12 mouse cellular contexts compared by ENCODE assay signal in genomic region chr12:73593021-73593798, GRCm38 (mm10). TPM values are rescaled to one million over a fixed set of nuclear protein-coding genes. Genes with fewer than 3 reads are reported as not detected.
DNase-seq lines count a peak whose midpoint lies in the region; ATAC-seq and TF ChIP-seq lines count a peak whose summit lies in the region.
"Had no signal": no experiment of that assay in that cellular context is flagged by ENCODE, and none has a peak within 500 bp of the region (broad histone marks: within the 10 kb centered on the region; RNA-seq: fewer than 3 reads in every experiment).

No protein-coding gene starts in this region.

- ATAC-seq in granulocyte monocyte progenitor cell, adult 5-6 weeks (replicated peaks; ENCODE audit: poor library complexity, severe bottlenecking), result peak; percentile 76
- ATAC-seq: intestine, postnatal 0 days; midbrain, embryonic 13.5 days had no signal

- TF ChIP-seq POLR2A in cerebellum, adult 2 months (IDR thresholded peaks at IDR 0.05; ENCODE audit: borderline replicate concordance, insufficient read depth, low read length), result no peak

- no peak overlapping the region for H3K4me3 ChIP-seq in cerebellum, adult 2 months (replicated peaks; ENCODE audit: insufficient read depth, low read depth, low read length)
- H3K4me3 ChIP-seq: heart, embryonic 13.5 days; midbrain, embryonic 13.5 days had no signal

- no peak overlapping the region for H3K27ac ChIP-seq in cerebellum, adult 2 months (ENCODE audit: insufficient read depth, low read length)
- H3K27ac ChIP-seq: midbrain, embryonic 13.5 days had no signal

- H3K4me1 ChIP-seq in cerebellum, adult 2 months (ENCODE audit: control insufficient read depth, insufficient read depth, low read length), result no peaks in the 10 kb centered on the region
- H3K4me1 ChIP-seq: midbrain, embryonic 13.5 days had no signal

- no peaks in the 10 kb centered on the region for H3K27me3 ChIP-seq in cerebellum, adult 2 months (ENCODE audit: control insufficient read depth, insufficient read depth, low read length)
- H3K27me3 ChIP-seq: heart, embryonic 13.5 days had no signal

- 88% methylated on average over 12 of the region's 12 CpGs for WGBS in cerebellum, adult 2 months

- no peak for TF ChIP-seq CTCF in cerebellum, adult 2 months (IDR thresholded peaks at IDR 0.05; ENCODE audit: borderline replicate concordance, insufficient read depth, low read depth, low read length)

- peak; percentile 63 for DNase-seq in layer of hippocampus, adult 9-11 months
- no peak for DNase-seq in layer of hippocampus, adult 9-10 months (ENCODE audit: low spot score)
- peak; percentile 71 to 76 for DNase-seq in CD8-positive naive resting alpha-beta T cell, adult 2 months (ENCODE audit: low read depth in 2 of 2, low spot score in 2 of 2)
- DNase-seq in telencephalon, adult 2 months (ENCODE audit: low read depth, low spot score), result peak; percentile 19
- no peak for DNase-seq in left cerebral cortex, adult 9 months (ENCODE audit: low spot score in 2 of 2)
- DNase-seq in cerebellum, adult 2 months, result no peak
- DNase-seq in kidney, adult 18-20 months, result no peak
- DNase-seq: cerebellum, adult 8-10 months had no signal

RNA-seq across cellular contexts. Expression of gene Prkch, which starts 8.6 kb away (rescaled TPM):
- 0.99 and 1.6 TPM in 2 replicates for total RNA-seq in granulocyte monocyte progenitor cell, adult 5-6 weeks (2014; fragmentation: Nextera tagmentation)
- 2.6 and 5.3 TPM in 2 replicates for total RNA-seq in granulocyte monocyte progenitor cell, adult 5-6 weeks (2017)
- 3.2 and 3.4 TPM in 2 replicates for polyA plus RNA-seq in cerebellum, adult 2 months (2012; rRNA removed)

RNA-seq across cellular contexts. Expression of gene Tmem30b, which starts 47.0 kb away (rescaled TPM):
- not detected in 2 replicates for total RNA-seq in granulocyte monocyte progenitor cell, adult 5-6 weeks (2014; fragmentation: Nextera tagmentation)
- total RNA-seq in granulocyte monocyte progenitor cell, adult 5-6 weeks (2017), result not detected in 2 replicates
- polyA plus RNA-seq in cerebellum, adult 2 months (2012; rRNA removed), result 0.62 and 0.97 TPM in 2 replicates

Comparison
In these comparisons a context has a peak if more than half of its experiments do, and no peak if none do; other contexts are left out.
1. DNase-seq: peak in layer of hippocampus, adult 9-11 months (single experiment), CD8-positive naive resting alpha-beta T cell, adult 2 months (2 of 2) and telencephalon, adult 2 months (single experiment); none in layer of hippocampus, adult 9-10 months (single experiment), left cerebral cortex, adult 9 months (0 of 2), cerebellum, adult 2 months (0 of 2) and kidney, adult 18-20 months (single experiment).